Mouse (Mus musculus): ENCODE measurements around the gene Pdpr. TPM values are rescaled to one million over a fixed set of nuclear protein-coding genes. Genes with fewer than 3 reads are reported as not detected.

Pdpr gene
- polyA plus RNA-seq (2012): 0.05 TPM in 1 of 2 replicates, not detected in the other

DNA sequence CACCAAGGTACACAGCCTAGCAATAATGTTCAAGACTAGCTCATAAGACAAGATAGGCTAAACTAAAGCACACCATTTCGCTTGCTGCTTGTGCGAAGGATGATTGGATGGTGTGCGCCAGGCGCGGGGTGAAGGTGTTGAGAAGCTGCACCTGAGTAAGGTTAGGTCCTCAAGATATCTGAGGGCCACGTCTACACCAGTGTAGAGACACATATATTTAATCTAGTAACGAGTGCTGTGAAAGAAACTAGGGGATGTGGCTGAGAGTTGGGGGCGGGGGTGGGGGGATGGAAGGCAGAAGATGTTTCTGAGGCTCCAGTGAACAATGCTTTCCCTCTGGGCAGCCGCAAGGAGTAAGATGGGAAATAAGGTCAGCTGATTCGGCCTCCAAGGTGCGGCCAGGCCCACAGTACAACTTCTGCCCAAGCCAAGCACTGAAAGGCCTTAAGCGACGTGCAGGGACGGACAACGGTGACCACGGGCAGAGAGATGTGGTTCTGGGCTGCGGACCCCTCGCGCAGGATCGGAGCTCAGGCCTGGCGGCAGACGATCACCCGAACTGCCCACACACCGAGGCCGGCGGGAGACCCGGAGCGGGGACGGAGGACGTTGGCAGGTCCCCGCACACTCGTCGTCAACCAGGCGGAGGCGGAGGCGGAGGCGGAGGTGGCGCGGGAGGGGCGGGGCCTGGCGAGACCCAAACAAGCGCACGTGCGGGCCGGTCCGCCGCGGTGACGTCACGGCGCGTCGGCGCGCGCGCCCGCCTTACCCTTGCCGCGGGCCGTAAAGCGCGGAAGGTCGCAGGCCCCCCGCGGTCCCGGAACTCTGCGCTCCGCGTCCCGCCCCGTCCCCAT is at the start of gene Pdpr:
Gene Pdpr, plus strand, starts transcription at position 766 of the 854 bp plus-strand sequence.
- Histone ChIP-seq H3K27me3 (ENCODE audit: control insufficient read depth) (no peaks in the 10 kb centered on the region), H3K9me3 (ENCODE audit: control insufficient read depth, low read length) (no peaks in the 10 kb centered on the region), H3K4me3 (replicated peaks) (peak within 1 kb of the TSS; percentile 72), H3K36me3 (ENCODE audit: control insufficient read depth) (no peaks in the 10 kb centered on the region), H3K4me1 (ENCODE audit: control insufficient read depth) (peaks cover 31% of the 10 kb centered on the region)
- TF ChIP-seq GATA1 (IDR thresholded peaks at IDR 0.05; ENCODE audit: low read length) (no peak), TAL1 (IDR thresholded peaks at IDR 0.05; ENCODE audit: low read length) (no peak)

DNA sequence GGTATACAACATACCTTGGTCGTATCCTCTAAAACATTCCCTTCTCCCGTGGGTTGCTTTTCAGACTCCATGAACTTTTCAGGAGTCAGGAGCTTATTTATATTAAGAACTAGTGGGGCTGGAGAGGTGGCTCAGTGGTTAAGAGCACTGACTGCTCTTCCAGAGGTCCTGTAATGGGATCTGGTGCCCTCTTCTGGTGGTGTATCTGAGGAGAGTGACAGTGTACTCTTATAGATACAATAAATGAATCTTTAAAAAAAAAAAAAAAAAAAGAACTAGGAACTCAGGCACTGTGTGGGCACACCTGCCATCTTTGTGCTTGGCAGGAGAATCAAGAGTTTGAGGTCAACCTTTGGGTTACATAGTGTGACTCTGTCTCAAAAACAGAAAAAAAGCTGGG is 45.7 kb upstream of the Pdpr start:
- H3K4me3 ChIP-seq (replicated peaks): no peak overlapping the region
- H3K9me3 ChIP-seq (ENCODE audit: control insufficient read depth, low read length): no peaks in the 10 kb centered on the region
- TF ChIP-seq TAL1 (IDR thresholded peaks at IDR 0.05; ENCODE audit: low read length): no peak
- no peak for TF ChIP-seq GATA1 (IDR thresholded peaks at IDR 0.05; ENCODE audit: low read length)
- H3K27me3 ChIP-seq (ENCODE audit: control insufficient read depth): no peaks in the 10 kb centered on the region
- H3K36me3 ChIP-seq (ENCODE audit: control insufficient read depth): peaks cover 100% of the 10 kb centered on the region
- H3K4me1 ChIP-seq (ENCODE audit: control insufficient read depth): no peaks in the 10 kb centered on the region

DNA sequence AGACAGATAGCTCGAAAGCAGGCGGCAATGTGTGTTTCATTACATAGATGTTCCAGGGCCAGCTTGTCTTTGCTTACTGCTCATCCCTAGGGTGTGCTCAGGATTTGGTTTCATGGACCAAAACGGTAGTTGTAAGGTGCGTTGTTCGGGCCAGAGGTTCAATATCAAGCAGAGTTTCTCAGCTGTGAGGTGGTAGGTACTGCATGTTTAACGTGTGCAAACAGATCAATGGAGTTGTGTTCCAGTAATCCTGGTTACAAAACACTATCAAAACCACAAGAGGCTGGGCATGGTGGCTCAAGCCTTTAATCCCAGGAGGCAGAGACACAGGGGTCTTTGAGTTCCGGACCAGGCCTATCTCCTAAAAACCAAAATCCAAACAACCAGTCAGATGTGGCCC is 45.3 kb upstream of the Pdpr start:
- TF ChIP-seq TAL1 (IDR thresholded peaks at IDR 0.05; ENCODE audit: low read length): no peak
- no peak for TF ChIP-seq GATA1 (IDR thresholded peaks at IDR 0.05; ENCODE audit: low read length)
- peaks cover 1% of the 10 kb centered on the region; the same call in 1 of the 2 replicates for H3K4me1 ChIP-seq (ENCODE audit: control insufficient read depth)
- no peaks in the 10 kb centered on the region for H3K27me3 ChIP-seq (ENCODE audit: control insufficient read depth)
- peaks cover 100% of the 10 kb centered on the region for H3K36me3 ChIP-seq (ENCODE audit: control insufficient read depth)
- no peak overlapping the region for H3K4me3 ChIP-seq (replicated peaks)
- H3K9me3 ChIP-seq (ENCODE audit: control insufficient read depth, low read length): no peaks in the 10 kb centered on the region

DNA sequence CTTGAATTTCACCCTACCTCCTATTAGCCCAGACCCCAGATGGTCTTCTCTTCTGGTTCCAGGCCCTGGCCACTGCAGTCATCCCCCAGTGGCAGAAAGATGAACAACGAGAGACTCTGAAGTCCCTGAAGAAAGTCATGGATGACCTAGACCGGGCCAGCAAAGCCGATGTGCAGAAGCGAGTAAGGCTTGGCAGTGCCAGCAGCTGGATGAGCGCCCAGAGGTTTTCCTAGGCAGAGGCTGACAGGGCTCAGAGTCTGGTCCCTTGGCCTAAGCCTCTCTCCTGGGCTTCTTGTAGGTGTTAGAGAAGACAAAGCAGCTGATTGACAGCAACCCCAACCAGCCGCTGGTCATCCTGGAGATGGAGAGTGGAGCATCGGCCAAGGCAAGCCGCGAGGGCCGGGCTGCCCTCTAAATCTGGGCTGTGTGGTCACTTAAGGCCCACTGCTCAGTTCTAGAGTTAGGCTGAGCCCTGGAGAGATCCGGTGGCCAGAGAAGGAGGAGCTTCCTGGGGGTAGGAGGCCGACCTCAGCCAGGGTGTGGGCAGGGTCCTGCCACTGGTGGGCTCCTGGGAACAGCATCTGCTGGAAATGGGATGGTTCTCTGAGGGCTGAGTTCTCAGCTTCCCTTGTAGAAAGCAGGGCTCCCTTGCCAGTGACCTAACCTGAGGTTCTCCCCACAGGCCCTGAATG is 40.5 kb upstream of the Pdpr start:
- peaks cover 92% of the 10 kb centered on the region for H3K36me3 ChIP-seq (ENCODE audit: control insufficient read depth)
- TF ChIP-seq TAL1 (IDR thresholded peaks at IDR 0.05; ENCODE audit: low read length): no peak
- TF ChIP-seq GATA1 (IDR thresholded peaks at IDR 0.05; ENCODE audit: low read length): no peak

DNA sequence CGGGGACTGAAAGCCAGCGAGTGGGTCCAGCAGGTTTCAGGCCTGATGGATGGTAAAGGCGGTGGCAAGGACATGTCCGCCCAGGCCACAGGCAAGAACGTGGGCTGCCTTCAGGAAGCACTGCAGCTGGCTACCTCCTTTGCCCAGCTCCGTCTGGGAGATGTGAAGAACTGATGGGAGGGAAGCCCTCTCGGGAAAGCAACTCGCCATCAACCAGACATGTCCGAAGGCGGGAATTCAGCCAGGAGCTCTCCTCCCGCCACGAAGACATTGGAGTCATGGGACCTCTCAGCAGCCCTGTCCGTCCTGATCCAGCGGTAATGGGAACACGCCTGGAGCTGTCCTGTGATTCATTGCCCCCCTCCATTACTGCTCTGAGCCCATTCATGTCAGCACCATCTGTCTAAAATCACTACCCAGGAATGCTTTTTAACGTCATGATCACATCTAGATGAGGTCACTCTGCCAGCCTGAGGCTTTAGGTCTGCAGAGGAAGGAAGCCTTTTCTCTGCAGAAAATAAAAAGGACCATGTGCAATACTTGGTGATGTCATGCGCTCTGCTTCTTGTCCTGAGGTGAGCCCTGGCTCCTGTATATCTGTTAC is 39.3 kb upstream of the Pdpr start:
- Histone ChIP-seq H3K4me1 (ENCODE audit: control insufficient read depth) (peaks cover 51% of the 10 kb centered on the region), H3K27me3 (ENCODE audit: control insufficient read depth) (no peaks in the 10 kb centered on the region), H3K4me3 (replicated peaks) (no peak overlapping the region), H3K36me3 (ENCODE audit: control insufficient read depth) (peaks cover 83% of the 10 kb centered on the region), H3K9me3 (ENCODE audit: control insufficient read depth, low read length) (no peaks in the 10 kb centered on the region)
- TF ChIP-seq TAL1 (IDR thresholded peaks at IDR 0.05; ENCODE audit: low read length): no peak
- no peak for TF ChIP-seq GATA1 (IDR thresholded peaks at IDR 0.05; ENCODE audit: low read length)

More for the DNA sequence above, 40.5 kb upstream of the Pdpr start:
- no peaks in the 10 kb centered on the region for H3K9me3 ChIP-seq (ENCODE audit: control insufficient read depth, low read length)
- peaks cover 43% of the 10 kb centered on the region for H3K4me1 ChIP-seq (ENCODE audit: control insufficient read depth)
- no peak overlapping the region for H3K4me3 ChIP-seq (replicated peaks)
- H3K27me3 ChIP-seq (ENCODE audit: control insufficient read depth): no peaks in the 10 kb centered on the region

DNA sequence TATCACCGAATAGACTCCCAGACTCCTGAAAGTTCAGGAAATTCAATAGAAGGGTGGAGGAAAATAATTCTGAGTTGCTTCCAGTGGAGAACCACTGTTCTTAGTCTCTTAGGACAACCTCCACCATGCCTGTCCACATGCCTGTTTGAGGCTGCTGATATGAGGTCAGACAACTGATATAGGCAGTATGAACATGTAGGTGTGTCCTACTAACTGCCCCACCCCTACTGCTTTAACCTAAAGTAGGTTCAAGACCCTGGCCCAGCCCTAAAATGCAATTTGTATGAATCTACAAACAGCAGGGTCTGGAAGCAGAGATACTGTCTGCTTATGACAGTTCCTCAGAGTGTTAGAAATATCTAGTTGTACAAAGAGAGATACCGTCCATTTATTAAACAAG is 38.8 kb upstream of the Pdpr start:
- Histone ChIP-seq H3K27me3 (ENCODE audit: control insufficient read depth) (no peaks in the 10 kb centered on the region), H3K36me3 (ENCODE audit: control insufficient read depth) (peaks cover 77% of the 10 kb centered on the region), H3K4me1 (ENCODE audit: control insufficient read depth) (peaks cover 57% of the 10 kb centered on the region), H3K4me3 (replicated peaks) (peak overlapping the region; percentile 89), H3K9me3 (ENCODE audit: control insufficient read depth, low read length) (no peaks in the 10 kb centered on the region)
- TF ChIP-seq GATA1 (IDR thresholded peaks at IDR 0.05; ENCODE audit: low read length) (no peak), TAL1 (IDR thresholded peaks at IDR 0.05; ENCODE audit: low read length) (no peak)

DNA sequence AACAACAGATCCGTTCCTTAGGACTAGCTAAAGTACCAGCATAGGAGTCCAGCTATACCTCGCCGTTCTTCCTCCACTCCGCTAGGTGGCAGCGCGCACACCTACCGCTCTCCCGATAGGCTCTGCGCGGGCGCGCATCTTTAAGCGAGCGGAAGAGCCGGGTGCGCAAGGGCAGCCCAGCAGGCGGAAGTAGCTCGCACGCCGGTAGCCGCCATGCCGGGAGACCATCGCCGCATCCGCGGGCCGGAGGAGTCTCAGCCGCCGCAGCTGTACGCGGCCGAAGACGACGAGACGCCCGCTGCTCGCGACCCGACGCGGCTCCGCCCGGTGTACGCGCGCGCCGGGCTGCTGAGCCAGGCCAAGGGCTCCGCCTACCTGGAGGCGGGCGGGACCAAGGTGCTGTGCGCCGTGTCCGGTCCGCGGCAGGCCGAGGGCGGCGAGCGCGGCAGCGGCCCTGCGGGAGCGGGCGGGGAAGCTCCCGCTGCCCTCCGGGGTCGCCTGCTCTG is 38.2 kb upstream of the Pdpr start, which contains the start of gene Exosc6:
Gene Exosc6, plus strand, starts transcription at position 182 of the 506 bp plus-strand sequence.
- H3K27me3 ChIP-seq (ENCODE audit: control insufficient read depth): no peaks in the 10 kb centered on the region
- TF ChIP-seq TAL1 (IDR thresholded peaks at IDR 0.05; ENCODE audit: low read length) (no peak), GATA1 (IDR thresholded peaks at IDR 0.05; ENCODE audit: low read length) (no peak)
- H3K9me3 ChIP-seq (ENCODE audit: control insufficient read depth, low read length): no peaks in the 10 kb centered on the region
- peaks cover 72% of the 10 kb centered on the region for H3K36me3 ChIP-seq (ENCODE audit: control insufficient read depth)
- H3K4me1 ChIP-seq (ENCODE audit: control insufficient read depth): peaks cover 62% of the 10 kb centered on the region
- H3K4me3 ChIP-seq (replicated peaks): peak within 1 kb of the TSS; percentile 89

DNA sequence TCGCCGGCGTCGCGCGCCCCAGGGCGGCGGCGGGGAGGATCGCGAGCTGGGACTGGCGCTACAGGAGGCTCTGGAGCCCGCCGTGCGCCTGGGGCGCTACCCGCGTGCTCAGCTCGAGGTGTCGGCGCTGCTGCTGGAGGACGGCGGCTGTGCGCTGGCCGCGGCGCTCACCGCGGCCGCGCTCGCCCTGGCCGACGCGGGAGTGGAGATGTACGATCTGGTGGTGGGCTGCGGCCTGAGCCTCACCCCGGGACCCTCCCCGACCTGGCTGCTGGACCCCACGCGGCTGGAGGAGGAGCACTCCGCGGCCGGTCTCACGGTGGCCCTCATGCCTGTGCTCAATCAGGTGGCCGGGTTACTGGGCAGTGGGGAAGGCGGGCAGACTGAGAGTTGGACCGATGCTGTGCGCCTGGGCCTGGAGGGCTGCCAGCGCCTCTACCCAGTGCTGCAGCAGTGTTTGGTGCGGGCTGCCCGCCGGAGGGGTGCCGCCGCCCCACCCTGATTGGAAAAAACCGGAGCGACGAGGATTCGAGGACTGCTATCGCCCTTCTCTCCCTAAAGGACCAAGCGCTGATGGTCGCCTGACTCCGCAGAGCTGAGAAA is 37.6 kb upstream of the Pdpr start:
- Histone ChIP-seq H3K9me3 (ENCODE audit: control insufficient read depth, low read length) (no peaks in the 10 kb centered on the region), H3K4me1 (ENCODE audit: control insufficient read depth) (peaks cover 67% of the 10 kb centered on the region), H3K36me3 (ENCODE audit: control insufficient read depth) (peaks cover 66% of the 10 kb centered on the region), H3K4me3 (replicated peaks) (peak overlapping the region; percentile 89), H3K27me3 (ENCODE audit: control insufficient read depth) (no peaks in the 10 kb centered on the region)
- TF ChIP-seq GATA1 (IDR thresholded peaks at IDR 0.05; ENCODE audit: low read length) (no peak), TAL1 (IDR thresholded peaks at IDR 0.05; ENCODE audit: low read length) (no peak)

Data from erythroblast, embryonic 14.5 days (primary cell).